Mouse (Mus musculus): ENCODE data around the gene Plekha5. TPM values are rescaled to one million over a fixed set of nuclear protein-coding genes. Genes with fewer than 3 reads are reported as not detected.
"Not testable (repeated sequence)": the region's sequence is repeated elsewhere in the genome, so short reads cannot be mapped to it uniquely, and the experiment has no call there.

The Plekha5 gene
- polyA plus RNA-seq, 1 experiment from 2014 or later = 33.5 TPM

DNA sequence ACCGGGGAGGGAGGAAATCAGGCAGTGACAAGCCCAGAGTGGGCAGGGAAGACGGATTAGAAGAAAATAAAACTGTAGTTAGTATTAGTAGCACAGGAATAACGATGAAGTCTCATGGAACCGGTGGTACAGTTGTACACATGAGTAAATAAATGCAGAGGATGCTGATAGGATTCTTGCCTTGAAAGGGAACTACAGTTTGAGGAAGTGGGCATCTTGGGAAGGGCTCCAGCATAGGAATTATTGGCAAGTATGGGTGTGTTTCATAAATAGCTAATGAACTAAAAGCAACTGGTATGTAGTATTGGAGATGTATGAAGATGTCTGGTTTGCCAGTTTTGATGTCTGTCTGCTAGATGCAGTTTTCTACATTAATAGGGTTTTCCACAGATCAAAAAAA lies 99.7 kb downstream of the Plekha5 start:
- no peak overlapping the region for H3K4me3 ChIP-seq (replicated peaks; ENCODE audit: low read length)
- no peaks in the 10 kb centered on the region for H3K9me3 ChIP-seq (ENCODE audit: control insufficient read depth, low read length)
- 76% methylated on average over 4 of the region's 4 CpGs for WGBS
- H3K4me1 ChIP-seq (replicated peaks; ENCODE audit: control insufficient read depth, insufficient read depth, low read length) = peaks cover 12% of the 10 kb centered on the region
- no peaks in the 10 kb centered on the region for H3K36me3 ChIP-seq (ENCODE audit: control insufficient read depth, insufficient read depth)
- no peak for ATAC-seq
- no peak overlapping the region for H3K27ac ChIP-seq (ENCODE audit: low read length)
- H3K9ac ChIP-seq (replicated peaks; ENCODE audit: low read depth, low read length) = no peak overlapping the region
- no peak overlapping the region for H3K4me2 ChIP-seq (ENCODE audit: low read length)
- H3K27me3 ChIP-seq (replicated peaks; ENCODE audit: control insufficient read depth, insufficient read depth, low read length) = no peaks in the 10 kb centered on the region

DNA sequence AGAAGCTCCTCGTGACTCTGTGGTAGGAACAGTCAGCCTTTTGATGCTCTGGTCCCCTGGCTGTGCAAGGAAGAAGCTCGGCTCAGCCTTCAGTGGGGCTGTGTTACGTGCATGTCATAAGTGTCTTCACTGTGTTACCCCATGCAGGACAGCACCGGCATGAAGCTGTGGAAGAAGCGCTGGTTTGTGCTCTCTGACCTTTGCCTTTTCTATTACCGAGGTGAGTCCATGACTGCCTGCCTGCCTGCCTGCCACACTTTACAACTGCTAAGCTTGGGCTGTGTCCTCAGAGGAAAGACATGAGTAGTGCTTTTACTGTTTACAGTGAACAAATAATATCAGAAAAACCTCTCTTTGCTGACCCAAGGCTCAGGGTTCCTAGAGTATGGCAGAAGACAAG lies 104.6 kb downstream of the Plekha5 start:
- ATAC-seq = no peak
- Histone ChIP-seq H3K4me3 (replicated peaks; ENCODE audit: low read length) (no peak overlapping the region), H3K9ac (replicated peaks; ENCODE audit: low read depth, low read length) (no peak overlapping the region), H3K27me3 (replicated peaks; ENCODE audit: control insufficient read depth, insufficient read depth, low read length) (no peaks in the 10 kb centered on the region), H3K36me3 (ENCODE audit: control insufficient read depth, insufficient read depth) (0 out of 2 replicates have a peak, but pooled peaks cover 3% of the 10 kb centered on the region), H3K4me2 (ENCODE audit: low read length) (no peak overlapping the region), H3K4me1 (replicated peaks; ENCODE audit: control insufficient read depth, insufficient read depth, low read length) (no peaks in the 10 kb centered on the region), H3K9me3 (ENCODE audit: control insufficient read depth, low read length) (no peaks in the 10 kb centered on the region), H3K27ac (ENCODE audit: low read length) (no peak overlapping the region)
- WGBS = 89% methylated on average over 6 of the region's 6 CpGs

GRCm38 (mm10) chr6:140532858-140533257 lies 109.0 kb downstream of the Plekha5 start:
- not testable (repeated sequence) for H3K9me3 ChIP-seq (ENCODE audit: control insufficient read depth, low read length); ATAC-seq; H3K9ac ChIP-seq (replicated peaks; ENCODE audit: low read depth, low read length); H3K4me3 ChIP-seq (replicated peaks; ENCODE audit: low read length); H3K27ac ChIP-seq (ENCODE audit: low read length); H3K4me2 ChIP-seq (ENCODE audit: low read length); H3K4me1 ChIP-seq (replicated peaks; ENCODE audit: control insufficient read depth, insufficient read depth, low read length); H3K36me3 ChIP-seq (ENCODE audit: control insufficient read depth, insufficient read depth); H3K27me3 ChIP-seq (replicated peaks; ENCODE audit: control insufficient read depth, insufficient read depth, low read length)
- WGBS = 100% methylated on average over 1 of the region's 1 CpGs

DNA sequence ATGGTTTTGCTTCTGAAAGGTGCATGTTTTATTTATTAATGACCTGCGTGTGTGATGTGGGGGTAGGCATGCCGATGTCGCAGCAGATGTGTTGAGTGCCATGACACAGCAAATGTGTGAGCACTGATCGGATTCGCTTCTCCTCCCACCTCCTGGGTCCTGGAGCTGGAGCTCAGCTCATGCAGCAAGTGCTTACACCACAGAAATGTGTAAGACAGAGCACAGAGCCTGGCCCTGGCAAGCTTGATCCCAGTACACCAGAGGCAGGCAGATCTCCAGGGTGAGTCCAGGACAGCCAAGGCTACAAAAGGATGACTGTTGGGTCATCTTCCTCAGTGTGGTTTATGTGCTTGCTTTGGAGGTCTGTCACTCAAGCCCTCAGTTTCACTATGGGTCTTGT lies 109.8 kb downstream of the Plekha5 start:
- H3K36me3 ChIP-seq (ENCODE audit: control insufficient read depth, insufficient read depth) = peaks cover 8% of the 10 kb centered on the region; the same call in 1 of the 2 replicates
- no peaks in the 10 kb centered on the region for H3K9me3 ChIP-seq (ENCODE audit: control insufficient read depth, low read length)
- no peak overlapping the region for H3K27ac ChIP-seq (ENCODE audit: low read length)
- H3K4me1 ChIP-seq (replicated peaks; ENCODE audit: control insufficient read depth, insufficient read depth, low read length) = no peaks in the 10 kb centered on the region
- no peak overlapping the region for H3K4me2 ChIP-seq (ENCODE audit: low read length)
- no peak for ATAC-seq
- H3K27me3 ChIP-seq (replicated peaks; ENCODE audit: control insufficient read depth, insufficient read depth, low read length) = no peaks in the 10 kb centered on the region
- H3K9ac ChIP-seq (replicated peaks; ENCODE audit: low read depth, low read length) = no peak overlapping the region
- no peak overlapping the region for H3K4me3 ChIP-seq (replicated peaks; ENCODE audit: low read length)
- WGBS = 90% methylated on average over 5 of the region's 5 CpGs

GRCm38 (mm10) chr6:140535504-140535903 lies 111.7 kb downstream of the Plekha5 start:
- ATAC-seq = no peak
- H3K27ac ChIP-seq (ENCODE audit: low read length) = no peak overlapping the region
- H3K4me2 ChIP-seq (ENCODE audit: low read length) = no peak overlapping the region
- 0 out of 2 replicates have a peak, but pooled peaks cover 2% of the 10 kb centered on the region for H3K9me3 ChIP-seq (ENCODE audit: control insufficient read depth, low read length)
- no peaks in the 10 kb centered on the region for H3K4me1 ChIP-seq (replicated peaks; ENCODE audit: control insufficient read depth, insufficient read depth, low read length)
- no peak overlapping the region for H3K4me3 ChIP-seq (replicated peaks; ENCODE audit: low read length)
- H3K36me3 ChIP-seq (ENCODE audit: control insufficient read depth, insufficient read depth) = peaks cover 11% of the 10 kb centered on the region; the same call in 1 of the 2 replicates
- 85% methylated on average over 8 of the region's 8 CpGs for WGBS
- H3K27me3 ChIP-seq (replicated peaks; ENCODE audit: control insufficient read depth, insufficient read depth, low read length) = no peaks in the 10 kb centered on the region
- no peak overlapping the region for H3K9ac ChIP-seq (replicated peaks; ENCODE audit: low read depth, low read length)

DNA sequence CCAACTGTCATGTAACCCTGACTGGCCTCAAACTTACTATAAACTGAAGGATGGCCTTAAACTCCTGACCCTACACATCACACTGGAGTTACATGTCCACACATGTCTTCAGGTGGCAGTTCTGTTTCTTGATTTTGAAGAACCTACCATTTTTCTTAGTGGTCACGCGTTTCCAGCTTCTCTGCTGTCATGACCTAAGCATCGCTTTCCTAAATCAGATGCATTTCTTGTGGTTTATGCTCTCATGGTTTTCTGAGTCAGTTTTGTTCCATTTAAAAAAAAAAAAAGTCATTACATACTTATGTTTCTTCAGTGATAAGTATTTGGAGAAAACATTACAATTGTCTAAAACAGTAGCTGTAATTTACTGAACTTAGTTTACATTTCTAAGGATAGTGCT lies 118.1 kb downstream of the Plekha5 start:
- Histone ChIP-seq H3K36me3 (ENCODE audit: control insufficient read depth, insufficient read depth) (peaks cover 13% of the 10 kb centered on the region), H3K9me3 (ENCODE audit: control insufficient read depth, low read length) (0 out of 2 replicates have a peak, but pooled peaks cover 2% of the 10 kb centered on the region), H3K9ac (replicated peaks; ENCODE audit: low read depth, low read length) (no peak overlapping the region), H3K4me1 (replicated peaks; ENCODE audit: control insufficient read depth, insufficient read depth, low read length) (no peaks in the 10 kb centered on the region), H3K4me2 (ENCODE audit: low read length) (no peak overlapping the region), H3K27me3 (replicated peaks; ENCODE audit: control insufficient read depth, insufficient read depth, low read length) (no peaks in the 10 kb centered on the region), H3K27ac (ENCODE audit: low read length) (no peak overlapping the region), H3K4me3 (replicated peaks; ENCODE audit: low read length) (no peak overlapping the region)
- 94% methylated on average over 3 of the region's 3 CpGs for WGBS
- no peak for ATAC-seq

GRCm38 (mm10) chr6:140543005-140543794 lies 119.3 kb downstream of the Plekha5 start:
- 79% methylated on average over 11 of the region's 11 CpGs for WGBS
- peaks cover 13% of the 10 kb centered on the region for H3K36me3 ChIP-seq (ENCODE audit: control insufficient read depth, insufficient read depth)
- H3K27me3 ChIP-seq (replicated peaks; ENCODE audit: control insufficient read depth, insufficient read depth, low read length) = no peaks in the 10 kb centered on the region
- no peaks in the 10 kb centered on the region; the same call in 1 of the 2 replicates for H3K4me1 ChIP-seq (replicated peaks; ENCODE audit: control insufficient read depth, insufficient read depth, low read length)
- no peak overlapping the region for H3K4me3 ChIP-seq (replicated peaks; ENCODE audit: low read length)
- H3K9ac ChIP-seq (replicated peaks; ENCODE audit: low read depth, low read length) = no peak overlapping the region
- no peak overlapping the region for H3K4me2 ChIP-seq (ENCODE audit: low read length)
- no peak overlapping the region for H3K27ac ChIP-seq (ENCODE audit: low read length)
- H3K9me3 ChIP-seq (ENCODE audit: control insufficient read depth, low read length) = 0 out of 2 replicates have a peak, but pooled peaks cover 2% of the 10 kb centered on the region
- ATAC-seq = no peak

DNA sequence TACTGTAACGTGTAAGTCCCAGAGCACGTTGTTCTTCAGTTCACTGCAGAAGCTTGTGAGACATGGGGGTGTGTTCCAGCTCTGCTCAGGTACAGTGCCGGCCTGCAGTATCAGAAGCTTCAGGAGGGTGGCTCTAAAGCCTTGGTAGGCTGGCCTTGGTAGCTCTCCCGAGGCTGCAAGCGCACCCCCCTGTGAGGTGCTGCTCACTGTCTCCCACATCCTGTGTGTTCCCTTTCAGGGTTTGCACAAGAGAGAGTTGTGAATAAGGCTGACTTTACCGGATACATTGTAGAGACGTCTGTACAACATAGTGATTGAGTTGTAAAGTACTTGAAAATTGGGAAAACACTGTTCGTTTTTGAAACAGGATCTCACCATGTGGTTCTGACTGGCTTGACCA lies 122.2 kb downstream of the Plekha5 start:
- Histone ChIP-seq H3K27ac (ENCODE audit: low read length) (no peak overlapping the region), H3K9ac (replicated peaks; ENCODE audit: low read depth, low read length) (no peak overlapping the region), H3K9me3 (ENCODE audit: control insufficient read depth, low read length) (no peaks in the 10 kb centered on the region), H3K4me2 (ENCODE audit: low read length) (no peak overlapping the region), H3K4me1 (replicated peaks; ENCODE audit: control insufficient read depth, insufficient read depth, low read length) (no peaks in the 10 kb centered on the region; the same call in 1 of the 2 replicates), H3K27me3 (replicated peaks; ENCODE audit: control insufficient read depth, insufficient read depth, low read length) (no peaks in the 10 kb centered on the region), H3K36me3 (ENCODE audit: control insufficient read depth, insufficient read depth) (peaks cover 15% of the 10 kb centered on the region), H3K4me3 (replicated peaks; ENCODE audit: low read length) (no peak overlapping the region)
- ATAC-seq = no peak
- 86% methylated on average over 8 of the region's 8 CpGs for WGBS

- Histone ChIP-seq H3K9me3 (ENCODE audit: control insufficient read depth, low read length) (no peaks in the 10 kb centered on the region), H3K4me1 (replicated peaks; ENCODE audit: control insufficient read depth, insufficient read depth, low read length) (no peaks in the 10 kb centered on the region; the same call in 1 of the 2 replicates), H3K36me3 (ENCODE audit: control insufficient read depth, insufficient read depth) (peaks cover 19% of the 10 kb centered on the region), H3K4me3 (replicated peaks; ENCODE audit: low read length) (no peak overlapping the region), H3K9ac (replicated peaks; ENCODE audit: low read depth, low read length) (no peak overlapping the region), H3K4me2 (ENCODE audit: low read length) (no peak overlapping the region), H3K27ac (ENCODE audit: low read length) (no peak overlapping the region), H3K27me3 (replicated peaks; ENCODE audit: control insufficient read depth, insufficient read depth, low read length) (no peaks in the 10 kb centered on the region)
- WGBS = 68% methylated on average over 12 of the region's 12 CpGs
- no peak for ATAC-seq
These were observed 122.9 kb downstream of the Plekha5 start for GRCm38 (mm10) chr6:140546648-140547201.
